Mouse (Mus musculus) spleen, postnatal 4 days (tissue): ENCODE results near the gene Irak1bp1.

Experiments used
- DNase-seq, 2 experiments: peaks; one replicate each; pipeline ENCODE4 v3.0.0; 2022; ENCODE audit warnings: low spot score in 2 of 2

Irak1bp1 gene

GRCm38 (mm10) chr9:82877078-82877477, 47.7 kb downstream of the Irak1bp1 start:
- no peak for DNase-seq

- no peak for DNase-seq
Measured at GRCm38 (mm10) chr9:82884177-82884576, 54.8 kb downstream of the Irak1bp1 start.

- DNase-seq, result no peak
Measured at GRCm38 (mm10) chr9:82888645-82889044, 59.3 kb downstream of the Irak1bp1 start.
